Mouse (Mus musculus) heart, adult 11 months (tissue): Measurements from ENCODE around the gene Rtl8c.
"Not testable (repeated sequence)": the region's sequence is repeated elsewhere in the genome, so short reads cannot be mapped to it uniquely, and the experiment has no call there.

ENCODE experiments used
- DNase-seq: peaks from one replicate; pipeline ENCODE4 v3.0.0; 2022

Rtl8c gene

DNA sequence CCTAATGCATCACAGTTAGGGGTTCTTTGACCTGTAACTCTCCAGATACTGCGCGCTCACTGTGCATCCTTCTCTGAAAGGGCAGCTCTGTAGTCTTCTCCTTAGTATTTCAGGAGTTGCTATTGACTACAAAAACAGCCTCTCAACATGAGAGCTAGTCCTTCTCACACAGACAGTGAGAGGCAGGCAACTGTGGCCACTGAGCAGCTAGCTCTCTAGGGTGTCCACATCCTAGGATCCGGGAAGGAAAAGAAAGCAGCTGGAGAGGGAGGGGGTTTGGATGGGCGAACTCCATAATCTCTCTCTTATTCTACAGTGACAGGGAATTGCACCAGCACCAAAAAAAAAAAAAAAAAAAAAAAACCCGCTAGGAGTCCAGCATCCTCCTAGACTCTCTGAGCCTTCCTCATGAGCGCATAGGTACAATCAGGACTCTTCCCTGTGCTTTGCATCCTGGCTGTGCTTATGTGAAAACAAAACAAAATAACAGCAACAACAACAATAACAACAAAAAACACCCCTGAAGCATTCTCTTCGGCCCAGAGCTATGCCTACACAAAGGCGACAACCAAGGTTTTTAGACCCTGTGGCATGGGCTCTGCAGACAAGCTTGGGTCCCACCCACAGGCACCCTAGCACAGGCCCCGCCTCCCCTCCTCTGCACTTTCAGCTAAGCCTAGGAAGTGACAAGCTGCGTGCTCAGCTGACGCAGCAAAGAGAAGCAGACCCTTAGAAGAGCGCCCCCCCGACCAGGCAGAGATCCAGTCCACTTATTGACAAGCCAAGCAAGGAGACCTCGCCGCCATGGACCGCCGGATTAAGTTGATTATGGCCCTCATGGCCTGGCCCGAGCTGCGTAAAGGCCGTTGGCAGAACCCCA is at the start of gene Rtl8c:
Gene Rtl8c (plus strand): TSS at position 791 of the 880 bp plus-strand sequence.
- peak; percentile 98 for DNase-seq

DNA sequence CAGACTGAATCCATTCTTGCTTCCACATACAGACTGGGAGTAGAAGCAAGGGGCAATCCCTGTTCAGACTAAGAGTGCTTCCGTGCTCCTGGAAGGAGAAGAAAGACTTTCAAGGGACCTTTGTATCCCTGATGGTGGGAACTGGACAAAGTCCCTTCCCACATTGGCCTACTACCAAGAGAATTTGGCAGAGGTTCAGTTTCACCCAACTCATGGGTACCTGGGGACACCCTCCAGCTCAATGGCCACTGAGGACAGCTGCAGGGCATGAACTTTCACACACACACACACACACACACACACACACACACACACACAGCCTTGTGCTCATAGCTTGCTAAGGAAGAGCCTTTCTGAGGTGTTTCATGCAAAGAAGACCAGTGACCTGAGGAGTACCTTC is 28.5 kb upstream of the Rtl8c start:
- DNase-seq = no peak

DNA sequence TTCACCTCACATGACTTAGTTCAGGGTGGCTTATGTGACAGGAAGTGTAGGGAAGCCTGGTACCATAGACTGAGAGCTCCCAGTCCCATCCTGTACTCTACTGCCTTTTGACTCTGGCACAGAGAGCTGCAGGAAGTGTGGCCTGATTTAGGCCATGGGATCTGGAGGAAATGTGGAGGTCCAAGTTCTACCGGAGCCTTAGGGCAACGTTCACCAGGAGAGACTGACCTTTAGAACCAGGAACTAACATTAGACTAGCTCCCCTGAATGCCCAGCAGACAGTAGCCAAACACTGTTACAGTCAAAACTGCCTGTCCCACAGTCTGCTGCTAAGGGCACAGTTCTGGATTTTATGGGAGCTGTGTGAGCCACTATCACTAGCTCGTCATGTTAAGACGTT is 26.4 kb upstream of the Rtl8c start:
- DNase-seq = not testable (repeated sequence)

DNA sequence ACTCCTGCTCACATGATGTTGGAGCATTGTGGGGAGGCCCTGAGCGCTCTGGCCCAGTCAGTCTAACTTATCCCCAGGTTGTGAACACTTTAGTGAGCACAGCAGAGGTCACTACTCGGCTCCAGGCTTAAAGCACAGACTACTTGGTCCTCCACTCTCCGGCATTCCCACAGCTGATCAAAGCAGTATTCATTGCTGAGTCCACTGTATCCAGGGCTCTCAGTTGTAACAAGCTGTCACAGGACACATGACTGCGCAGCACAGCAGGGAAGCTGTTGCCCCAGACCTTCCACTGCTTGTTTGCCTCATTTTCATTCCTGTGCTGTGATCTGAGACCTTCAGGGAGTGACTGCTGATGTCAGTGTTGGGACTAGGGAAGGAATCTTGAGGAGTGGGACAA is 24.4 kb upstream of the Rtl8c start:
- DNase-seq = not testable (repeated sequence)

DNA sequence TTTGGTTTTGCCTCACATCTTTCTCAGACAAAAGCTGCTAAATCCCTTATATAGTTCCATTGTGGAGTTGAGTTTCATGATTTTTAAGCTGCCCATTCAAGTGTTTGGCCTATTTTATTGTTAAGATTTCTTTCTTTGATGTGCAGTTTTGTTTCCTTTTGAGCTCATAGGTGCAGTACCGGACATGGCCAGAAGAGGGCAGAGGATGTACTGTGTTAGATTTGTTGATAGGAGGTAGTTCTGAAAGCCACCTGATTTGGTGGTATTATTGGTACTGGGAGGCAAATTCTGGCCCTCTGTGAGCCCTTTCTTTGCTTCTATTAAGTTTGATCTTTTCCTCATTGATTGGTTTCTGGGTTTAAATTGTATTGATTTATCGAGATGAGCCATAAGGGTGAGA is 7.8 kb upstream of the Rtl8c start:
- DNase-seq = peak; percentile 86

DNA sequence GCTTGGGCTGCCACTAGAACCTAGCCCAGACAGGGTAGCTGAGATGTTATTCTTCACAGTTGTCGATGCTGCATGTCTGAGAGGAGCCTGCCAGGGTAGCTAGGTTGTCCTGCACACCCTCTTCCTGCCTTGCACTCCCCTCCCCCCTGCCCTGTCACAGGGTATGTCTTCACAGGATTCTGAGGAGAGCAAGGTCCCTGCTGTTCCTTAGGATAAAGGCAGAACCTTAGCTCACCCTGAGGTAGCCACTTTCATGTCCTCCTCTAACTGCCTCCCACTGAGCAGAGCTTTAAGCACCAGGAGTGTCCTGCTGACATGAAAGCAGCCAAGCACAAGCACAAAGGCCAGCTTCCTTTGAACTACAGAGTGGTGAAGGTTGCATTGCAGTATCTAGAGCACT is 1.7 kb upstream of the Rtl8c start:
- peak; percentile 25 for DNase-seq

DNA sequence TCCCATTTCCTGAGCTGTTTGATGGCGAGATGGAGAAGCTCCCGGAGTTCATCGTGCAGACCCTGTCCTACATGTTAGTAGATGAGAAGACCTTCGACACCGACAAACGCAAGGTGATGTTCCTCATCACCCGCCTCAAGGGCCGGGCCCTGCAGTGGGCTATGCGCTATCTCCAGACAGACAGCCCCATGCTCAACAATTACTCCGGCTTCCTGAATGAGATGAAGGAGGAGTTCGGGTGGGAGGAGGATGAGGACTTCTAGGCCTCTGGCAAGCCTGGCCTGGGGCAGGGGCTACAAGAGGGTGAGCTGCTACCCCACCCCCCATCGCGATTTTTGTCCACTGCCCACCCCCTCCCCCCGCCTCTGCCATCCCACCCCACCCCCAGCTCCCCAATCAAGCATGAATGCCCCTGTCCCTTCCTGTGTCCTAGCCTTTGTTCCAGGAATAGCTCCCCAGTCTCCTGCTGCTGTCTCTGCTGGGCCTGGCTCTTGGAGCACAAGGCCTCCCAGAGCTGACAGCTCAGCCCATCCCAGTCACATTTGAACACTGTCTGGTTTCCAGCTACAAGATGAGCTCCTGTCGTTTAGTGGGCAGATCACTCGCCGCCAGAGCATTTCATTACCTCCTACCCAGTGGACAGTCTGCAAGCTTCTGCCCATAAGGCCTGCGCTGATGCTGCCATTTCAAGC is 436 bp downstream of the Rtl8c start:
- DNase-seq = peak; percentile 90

DNA sequence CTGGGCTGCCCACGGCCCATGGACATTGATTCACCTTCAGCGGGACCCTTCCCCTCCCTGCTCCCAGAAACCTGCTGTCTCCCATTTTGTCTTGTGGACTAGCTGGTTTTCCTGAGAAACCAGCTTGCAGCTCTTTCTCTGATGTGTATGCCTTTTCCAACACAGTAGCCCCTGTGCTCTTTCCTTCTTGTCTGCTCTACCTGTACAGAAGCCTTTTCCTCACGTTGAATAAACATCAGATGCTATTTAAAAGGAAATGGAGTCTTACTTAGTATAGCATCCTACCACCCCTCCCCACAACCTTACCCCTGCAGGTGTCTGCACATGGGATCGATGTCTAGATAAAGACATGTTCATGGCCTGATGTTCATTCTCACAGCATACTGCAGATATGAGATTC is 1.0 kb downstream of the Rtl8c start, which contains the start of gene Gm14597:
Gene Gm14597 (minus strand): TSS at position 101 of the 400 bp plus-strand sequence.
- not testable (repeated sequence) for DNase-seq

DNA sequence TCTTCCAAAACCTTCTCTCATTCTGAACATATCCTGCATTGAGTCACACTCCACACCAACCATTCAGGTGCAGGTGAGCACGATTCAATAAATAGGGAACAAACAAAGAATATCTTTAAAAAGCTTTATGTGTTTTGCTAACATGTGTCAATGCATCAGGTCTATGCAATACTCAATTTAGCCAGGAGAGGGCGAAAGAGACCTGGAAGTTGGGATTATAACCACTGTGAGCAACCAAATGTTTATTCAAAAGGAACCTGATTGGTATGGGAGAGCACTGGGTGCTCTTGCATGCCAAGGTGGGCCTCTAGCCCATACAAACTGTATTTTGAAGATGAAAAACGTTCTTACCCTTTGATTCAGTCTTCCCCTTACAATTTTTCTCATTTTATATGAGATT is 2.7 kb downstream of the Rtl8c start:
- DNase-seq = peak; percentile 85

DNA sequence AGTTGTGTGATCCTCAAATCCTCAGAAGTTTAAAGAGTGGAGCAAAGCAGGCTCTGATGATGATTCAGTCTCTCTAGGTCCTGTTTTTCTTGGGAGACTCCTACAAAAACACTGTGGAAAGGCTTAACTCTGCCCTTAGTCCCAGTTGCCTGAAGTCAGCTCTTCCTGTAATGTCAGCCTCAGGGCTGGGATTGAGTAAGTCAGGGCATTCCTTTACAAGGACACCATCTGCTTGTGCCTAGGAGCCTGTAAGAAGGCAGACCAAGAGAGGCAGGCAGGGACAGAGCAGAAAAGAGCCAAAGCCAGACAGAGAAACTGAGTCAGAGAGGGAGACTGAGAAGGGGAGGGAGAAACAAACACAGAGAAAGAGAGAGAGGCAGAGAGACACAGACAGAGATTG is 3.6 kb downstream of the Rtl8c start:
- DNase-seq = not testable (repeated sequence)

DNA sequence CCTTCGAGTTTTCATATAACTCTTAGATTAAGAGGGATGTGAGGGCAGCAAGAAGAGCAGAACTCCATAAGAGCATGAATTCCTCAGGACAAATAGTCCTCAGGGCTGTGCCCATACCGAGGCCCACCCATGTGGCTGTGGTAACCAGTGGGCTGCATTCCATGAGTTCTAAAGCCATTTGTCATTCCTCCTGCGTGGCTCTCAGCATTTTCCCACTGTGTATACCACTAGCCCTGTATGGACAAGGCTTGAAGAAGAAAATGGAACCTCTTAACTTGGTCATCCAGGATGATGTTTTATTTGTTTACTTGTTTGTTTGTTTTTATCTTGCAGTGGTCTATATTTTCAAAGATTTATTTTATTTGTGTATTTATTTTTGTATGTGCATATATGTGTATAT is 30.3 kb downstream of the Rtl8c start:
- DNase-seq = not testable (repeated sequence)

DNA sequence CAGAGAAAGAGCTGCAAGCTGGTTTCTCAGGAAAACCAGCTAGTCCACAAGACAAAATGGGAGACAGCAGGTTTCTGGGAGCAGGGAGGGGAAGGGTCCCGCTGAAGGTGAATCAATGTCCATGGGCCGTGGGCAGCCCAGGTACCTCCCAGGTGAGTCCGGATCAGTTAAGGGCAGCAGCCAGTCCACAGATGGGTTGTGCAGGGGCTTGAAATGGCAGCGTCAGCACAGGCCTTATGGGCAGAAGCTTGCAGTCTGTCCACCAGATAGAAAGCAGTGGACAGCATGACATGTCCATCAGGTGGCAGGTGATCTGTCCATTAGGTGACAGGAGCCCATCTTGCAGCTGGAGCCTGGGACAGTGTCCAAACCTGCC is 34.8 kb downstream of the Rtl8c start:
- peak; percentile 84 for DNase-seq

DNA sequence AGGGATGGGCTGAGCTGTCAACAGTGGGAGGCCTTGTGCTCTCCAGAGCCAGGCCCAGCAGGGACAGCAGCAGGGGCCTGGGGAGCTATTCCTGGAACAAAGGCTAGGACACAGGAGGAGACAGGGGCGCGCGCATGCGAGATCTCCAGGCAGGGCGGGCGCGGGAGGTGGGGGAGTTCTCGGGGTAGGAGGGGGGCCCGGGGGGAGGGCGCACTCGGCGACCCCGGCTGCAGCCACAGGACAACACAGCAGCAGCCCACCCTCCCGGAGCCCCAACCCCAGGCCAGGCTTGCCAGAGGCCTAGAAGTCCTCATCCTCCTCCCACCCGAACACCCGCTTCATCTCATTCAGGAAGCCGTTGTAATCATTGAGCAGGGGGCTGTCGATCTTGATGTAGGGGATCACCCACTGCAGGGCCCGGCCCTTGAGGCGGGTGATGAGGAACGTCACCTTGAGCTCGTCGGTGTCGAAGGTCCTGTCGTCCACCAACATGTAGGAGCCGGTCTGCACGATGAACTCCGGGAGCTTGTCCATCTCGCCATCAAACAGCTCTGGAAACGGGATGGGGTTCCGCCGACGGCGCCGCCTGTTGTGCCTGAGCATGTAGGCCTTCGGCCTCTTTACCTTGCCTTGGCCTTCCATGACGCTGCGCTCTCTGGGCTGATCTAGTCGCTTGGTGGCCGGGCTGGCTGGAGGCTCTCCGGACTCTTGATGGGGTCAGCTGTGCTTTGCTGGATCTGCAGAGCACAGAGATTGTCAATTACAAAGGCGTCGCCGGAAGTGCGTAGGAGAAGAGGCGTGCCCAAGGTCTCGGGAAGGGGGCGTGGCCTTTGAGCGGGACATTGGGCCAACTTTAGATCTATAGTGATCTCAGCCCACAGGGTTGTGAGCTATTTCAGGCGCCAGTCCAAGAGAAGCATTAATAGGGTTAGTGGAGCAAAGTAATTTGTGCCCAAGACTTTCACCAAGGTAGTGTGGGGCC is 35.4 kb downstream of the Rtl8c start, which contains the start of gene Rtl8a:
Gene Rtl8a (minus strand): TSS at position 703 of the 982 bp plus-strand sequence.
- DNase-seq = peak; percentile 98

DNA sequence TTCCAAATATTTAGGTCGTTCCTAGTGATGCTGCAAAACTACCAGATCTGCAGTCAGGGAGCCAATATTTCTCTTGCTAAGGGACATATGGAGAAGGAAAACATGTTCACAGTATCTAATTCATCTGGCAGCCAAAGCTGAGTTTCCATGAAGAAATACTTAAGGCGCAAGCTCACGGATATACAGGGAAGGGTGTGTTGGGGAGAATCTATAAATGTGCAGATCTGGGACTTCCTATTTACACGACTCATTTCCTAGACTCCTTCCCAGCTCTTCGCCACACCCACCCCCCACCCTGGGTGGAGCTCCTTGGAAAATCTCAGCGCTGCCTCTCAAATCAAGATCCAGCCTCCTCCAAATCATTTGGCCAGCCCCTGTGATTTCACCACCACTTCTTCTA is 38.1 kb downstream of the Rtl8c start:
- no peak for DNase-seq

DNA sequence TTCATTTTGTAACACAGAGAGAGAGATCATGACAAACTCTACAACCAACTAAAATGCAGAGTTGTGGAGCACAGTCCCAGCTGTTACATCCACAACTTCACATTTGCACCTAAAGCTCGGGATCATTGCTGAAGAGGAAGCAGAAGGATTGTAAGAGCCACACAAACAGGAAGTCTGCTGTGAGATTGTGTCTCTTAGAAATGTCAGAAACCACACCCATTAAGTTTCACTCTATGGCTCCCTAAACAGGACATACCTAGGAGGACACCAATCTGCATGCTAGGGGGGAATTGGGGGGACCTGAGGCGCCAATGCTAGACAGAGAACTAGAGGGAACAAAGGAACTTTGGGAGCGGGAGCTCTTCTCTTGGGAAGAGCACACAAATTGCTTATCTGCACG is 45.1 kb downstream of the Rtl8c start:
- DNase-seq = not testable (repeated sequence)
